Mouse (Mus musculus): ENCODE measurements around the gene Man2a1. TPM values are rescaled to one million over a fixed set of nuclear protein-coding genes. Genes with fewer than 3 reads are reported as not detected.

Man2a1 gene
- polyA plus RNA-seq, 1 experiment from 2014 or later = 3.6 TPM

DNA sequence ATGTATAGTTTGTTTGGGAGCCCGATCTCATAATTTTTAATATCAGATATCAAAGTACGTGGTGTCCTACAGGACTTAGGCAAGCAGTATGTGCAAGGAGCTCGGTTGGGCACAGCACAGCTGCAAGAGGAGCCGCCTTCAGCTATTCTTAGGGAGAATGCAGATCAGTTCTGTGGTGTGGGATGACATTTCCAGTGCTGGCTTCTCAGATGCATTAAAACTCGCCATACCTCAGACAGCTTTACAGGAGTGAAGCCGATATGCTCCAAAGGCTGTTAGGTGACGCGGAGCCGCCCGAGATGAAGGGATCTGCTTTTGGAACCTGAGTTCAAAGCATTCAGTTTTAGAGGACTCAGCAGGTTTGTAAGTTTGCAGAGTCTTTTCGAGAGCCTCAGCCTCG, 30.0 kb downstream of the Man2a1 start:
- no peak for ATAC-seq (ENCODE audit: low read depth)
- Histone ChIP-seq H3K27ac (no peak overlapping the region), H3K4me2 (no peak overlapping the region), H3K36me3 (peaks cover 30% of the 10 kb centered on the region), H3K9me3 (replicated peaks) (no peaks in the 10 kb centered on the region), H3K9ac (no peak overlapping the region), H3K27me3 (no peaks in the 10 kb centered on the region), H3K4me1 (replicated peaks) (no peaks in the 10 kb centered on the region), H3K4me3 (replicated peaks) (no peak overlapping the region)
- DNase-seq = no peak
- 83% methylated on average over 12 of the region's 12 CpGs for WGBS (ENCODE audit: insufficient replicate concordance)

DNA sequence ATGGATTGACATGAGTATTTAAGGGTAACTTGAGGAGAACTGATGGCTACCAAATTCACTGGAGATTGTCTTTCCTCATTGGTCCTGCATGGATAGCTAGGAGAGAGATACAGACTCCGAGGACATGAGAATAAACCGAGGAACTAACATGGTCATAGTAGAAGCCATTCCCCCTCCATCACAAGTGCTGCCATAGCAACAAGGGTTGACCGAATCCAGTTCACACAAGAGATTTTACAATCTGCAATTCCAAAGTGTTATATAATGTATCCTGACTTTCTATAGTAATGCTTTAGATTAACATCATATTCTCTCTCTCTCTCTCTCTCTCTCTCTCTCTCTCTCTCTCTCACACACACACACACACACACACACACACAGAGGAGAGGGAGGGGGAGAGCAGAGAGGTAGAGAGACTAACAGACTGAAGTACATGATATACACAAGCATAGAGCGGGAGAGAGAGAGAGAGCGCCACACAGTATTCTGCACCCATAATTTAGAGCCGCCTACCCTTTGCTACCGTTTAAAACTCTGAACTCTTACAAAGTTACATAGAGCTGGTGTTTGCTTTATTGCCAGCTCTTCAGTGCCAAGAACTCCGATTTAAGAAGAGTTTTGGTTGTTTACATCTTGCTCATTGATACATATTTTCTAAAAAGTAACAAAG, 37.5 kb downstream of the Man2a1 start:
- Histone ChIP-seq H3K4me1 (replicated peaks) (no peaks in the 10 kb centered on the region), H3K27ac (no peak overlapping the region), H3K36me3 (peaks cover 14% of the 10 kb centered on the region; the same call in 1 of the 2 replicates), H3K4me3 (replicated peaks) (no peak overlapping the region), H3K4me2 (no peak overlapping the region), H3K27me3 (no peaks in the 10 kb centered on the region), H3K9ac (no peak overlapping the region), H3K9me3 (replicated peaks) (no peaks in the 10 kb centered on the region)
- ATAC-seq (ENCODE audit: low read depth) (no peak), DNase-seq (no peak)
- WGBS (ENCODE audit: insufficient replicate concordance) = 79% methylated on average over 8 of the region's 8 CpGs

DNA sequence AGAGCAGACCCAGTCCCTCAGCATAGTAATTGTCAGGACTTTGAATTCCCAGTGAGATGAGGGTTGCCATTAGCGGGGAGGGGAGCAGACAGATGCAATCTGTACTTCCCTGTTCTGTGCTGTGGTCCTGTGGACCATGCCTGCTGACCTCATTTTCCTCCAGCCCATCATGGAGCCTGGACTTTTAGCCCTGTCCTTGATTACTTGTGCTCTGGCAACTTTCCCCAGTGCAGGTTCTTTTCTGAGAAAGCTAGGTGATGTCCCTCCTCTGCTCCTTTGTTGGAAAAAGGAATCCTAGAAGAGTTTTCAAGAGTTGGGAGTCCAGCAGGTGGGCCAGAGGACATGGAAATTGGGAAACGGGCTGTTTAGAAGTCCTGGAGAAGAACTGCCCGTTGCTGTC, 40.8 kb downstream of the Man2a1 start:
- Histone ChIP-seq H3K36me3 (peaks cover 14% of the 10 kb centered on the region; the same call in 1 of the 2 replicates), H3K27me3 (no peaks in the 10 kb centered on the region), H3K9me3 (replicated peaks) (no peaks in the 10 kb centered on the region), H3K27ac (no peak overlapping the region), H3K9ac (no peak overlapping the region), H3K4me3 (replicated peaks) (no peak overlapping the region), H3K4me2 (no peak overlapping the region), H3K4me1 (replicated peaks) (no peaks in the 10 kb centered on the region; the same call in 1 of the 2 replicates)
- no peak for ATAC-seq (ENCODE audit: low read depth)
- WGBS (ENCODE audit: insufficient replicate concordance) = 64% methylated on average over 3 of the region's 3 CpGs
- no peak for DNase-seq

DNA sequence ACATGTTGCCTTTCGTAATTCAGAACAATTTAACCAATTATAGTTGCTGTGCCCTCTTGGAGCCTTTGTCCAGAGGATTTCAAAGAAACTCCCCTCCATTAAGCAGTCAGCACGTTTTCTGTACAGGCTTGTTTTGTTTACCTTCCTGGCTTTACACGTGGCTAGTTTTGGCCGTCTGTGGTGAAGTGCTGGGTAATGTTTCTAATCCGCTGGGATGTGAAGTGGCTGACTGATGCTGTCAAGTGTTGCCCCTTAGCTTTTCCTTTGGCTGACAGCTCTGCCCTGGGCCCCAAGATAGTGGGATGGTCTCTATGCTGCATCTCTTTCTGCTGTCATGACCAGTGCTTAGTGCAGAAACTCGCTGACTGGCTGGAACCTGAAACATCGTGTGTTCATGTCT, 43.1 kb downstream of the Man2a1 start:
- no peak for ATAC-seq (ENCODE audit: low read depth)
- no peak for DNase-seq

DNA sequence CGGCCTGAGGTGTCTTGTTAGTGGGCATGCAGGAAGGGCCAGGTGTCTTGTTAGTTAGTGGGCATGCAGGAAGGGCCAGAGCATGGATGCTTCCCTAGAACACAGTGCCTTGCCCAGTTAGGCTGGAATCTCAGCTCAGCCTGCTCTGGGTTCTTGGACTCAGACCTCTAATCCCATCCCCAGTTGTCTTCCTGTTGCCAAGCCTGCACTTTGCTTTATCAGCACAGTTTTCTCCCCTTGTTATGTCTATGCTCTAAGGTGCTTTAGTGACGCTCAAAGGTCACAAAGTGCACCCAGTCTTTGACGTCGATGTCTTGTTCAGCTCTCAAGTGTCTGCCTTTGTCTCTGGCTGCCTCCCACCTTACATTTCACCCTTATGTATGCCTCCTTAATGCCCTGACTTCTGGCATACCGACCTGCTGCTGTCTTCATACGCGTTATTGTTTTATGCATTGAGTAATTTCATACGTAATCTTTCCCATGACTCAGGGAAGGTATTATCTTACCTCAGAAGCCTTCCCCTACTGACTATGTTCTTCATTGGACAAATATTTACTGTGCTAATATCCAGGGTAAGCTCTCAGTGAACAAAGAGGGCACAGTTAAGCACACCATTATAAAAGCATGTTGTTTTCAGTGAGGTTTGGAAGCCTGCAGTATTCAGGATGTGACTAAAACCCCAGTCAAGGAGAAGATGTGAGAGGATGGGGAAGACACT, 44.5 kb downstream of the Man2a1 start:
- no peaks in the 10 kb centered on the region; the same call in 1 of the 2 replicates for H3K4me1 ChIP-seq (replicated peaks)
- no peak overlapping the region for H3K27ac ChIP-seq
- WGBS (ENCODE audit: insufficient replicate concordance) = 71% methylated on average over 8 of the region's 8 CpGs
- H3K27me3 ChIP-seq = no peaks in the 10 kb centered on the region
- no peak overlapping the region for H3K9ac ChIP-seq
- DNase-seq (no peak), ATAC-seq (ENCODE audit: low read depth) (no peak)
- H3K36me3 ChIP-seq = peaks cover 4% of the 10 kb centered on the region; the same call in 1 of the 2 replicates
- no peak overlapping the region for H3K4me2 ChIP-seq
- no peak overlapping the region for H3K4me3 ChIP-seq (replicated peaks)
- H3K9me3 ChIP-seq (replicated peaks) = no peaks in the 10 kb centered on the region

More for the DNA sequence above, 43.1 kb downstream of the Man2a1 start:
- Histone ChIP-seq H3K4me1 (replicated peaks) (no peaks in the 10 kb centered on the region; the same call in 1 of the 2 replicates), H3K36me3 (peaks cover 10% of the 10 kb centered on the region; the same call in 1 of the 2 replicates), H3K9me3 (replicated peaks) (no peaks in the 10 kb centered on the region), H3K4me3 (replicated peaks) (no peak overlapping the region), H3K27ac (no peak overlapping the region), H3K4me2 (no peak overlapping the region), H3K9ac (no peak overlapping the region), H3K27me3 (no peaks in the 10 kb centered on the region)
- WGBS (ENCODE audit: insufficient replicate concordance) = 52% methylated on average over 7 of the region's 7 CpGs

DNA sequence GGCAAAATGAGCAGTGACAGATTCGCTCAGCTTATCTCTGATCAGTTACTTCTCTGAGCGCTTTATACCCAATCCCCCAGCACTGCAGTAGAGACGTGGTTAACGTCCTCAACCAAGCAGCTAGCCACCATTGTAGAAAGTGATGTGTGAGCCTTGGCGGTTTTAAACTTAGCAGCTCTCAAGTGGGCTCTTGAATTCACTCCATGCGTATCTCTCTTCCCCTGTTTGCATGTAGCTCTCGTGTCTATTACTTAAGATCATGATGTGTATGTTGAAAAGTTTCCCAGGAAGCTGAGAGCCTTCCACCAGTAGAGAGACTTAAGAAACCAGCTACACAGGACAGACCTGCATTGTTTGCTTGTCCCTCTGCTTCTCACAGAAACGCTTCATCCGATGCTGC, 46.9 kb downstream of the Man2a1 start:
- peaks cover 21% of the 10 kb centered on the region for H3K36me3 ChIP-seq
- no peaks in the 10 kb centered on the region for H3K27me3 ChIP-seq
- H3K9me3 ChIP-seq (replicated peaks) = no peaks in the 10 kb centered on the region
- WGBS (ENCODE audit: insufficient replicate concordance) = 69% methylated on average over 9 of the region's 9 CpGs
- H3K4me3 ChIP-seq (replicated peaks) = no peak overlapping the region
- no peak overlapping the region for H3K27ac ChIP-seq
- no peaks in the 10 kb centered on the region; the same call in 1 of the 2 replicates for H3K4me1 ChIP-seq (replicated peaks)
- no peak overlapping the region for H3K9ac ChIP-seq
- DNase-seq (no peak), ATAC-seq (ENCODE audit: low read depth) (no peak)
- H3K4me2 ChIP-seq = no peak overlapping the region

DNA sequence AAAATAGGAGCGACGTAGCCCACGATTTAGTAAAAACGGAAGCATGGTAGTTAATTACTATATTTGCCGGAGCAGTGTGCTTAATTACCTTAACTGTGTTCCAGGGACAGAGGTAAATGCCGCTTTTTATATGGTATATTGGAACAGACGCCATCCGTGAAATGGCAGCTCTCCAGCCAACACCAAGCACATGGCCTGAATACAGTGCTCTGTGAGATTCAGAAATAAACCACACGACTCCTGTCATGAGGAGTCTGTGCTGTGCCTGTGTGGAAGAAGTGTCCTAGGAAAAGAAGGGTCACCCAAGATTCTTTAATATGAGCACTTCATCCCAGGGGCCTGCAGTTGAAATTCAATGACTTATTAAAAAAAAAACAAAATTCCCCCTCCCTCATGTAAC, 50.2 kb downstream of the Man2a1 start:
- no peak overlapping the region for H3K9ac ChIP-seq
- ATAC-seq (ENCODE audit: low read depth) = no peak
- DNase-seq = no peak
- WGBS (ENCODE audit: insufficient replicate concordance) = 83% methylated on average over 9 of the region's 9 CpGs
- H3K36me3 ChIP-seq = peaks cover 38% of the 10 kb centered on the region
- no peak overlapping the region for H3K4me3 ChIP-seq (replicated peaks)
- H3K27ac ChIP-seq = no peak overlapping the region
- H3K4me2 ChIP-seq = no peak overlapping the region
- no peaks in the 10 kb centered on the region for H3K27me3 ChIP-seq
- H3K9me3 ChIP-seq (replicated peaks) = no peaks in the 10 kb centered on the region
- no peaks in the 10 kb centered on the region for H3K4me1 ChIP-seq (replicated peaks)

DNA sequence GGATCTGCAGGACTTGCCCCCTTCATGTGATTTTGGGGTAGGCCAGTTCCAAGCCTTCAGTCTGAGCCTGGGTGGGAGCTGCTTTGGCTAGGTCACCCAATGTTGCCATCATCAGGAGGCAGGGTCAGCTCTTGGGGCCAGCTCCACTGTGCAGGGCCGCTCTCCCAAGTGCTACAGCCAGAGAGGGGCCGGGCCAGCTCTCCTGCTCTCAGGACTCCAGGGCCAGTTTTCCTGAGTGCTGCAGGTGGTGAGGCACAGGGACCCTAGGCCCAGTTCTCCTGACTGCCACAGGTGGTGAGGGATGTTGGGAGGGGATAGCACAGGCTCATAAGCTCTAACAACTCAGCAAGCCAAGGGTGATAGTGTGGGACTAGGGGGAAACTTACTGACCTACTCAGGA, 53.1 kb downstream of the Man2a1 start:
- no peaks in the 10 kb centered on the region for H3K9me3 ChIP-seq (replicated peaks)
- H3K4me1 ChIP-seq (replicated peaks) = no peaks in the 10 kb centered on the region
- 87% methylated on average over 2 of the region's 2 CpGs for WGBS (ENCODE audit: insufficient replicate concordance)
- no peaks in the 10 kb centered on the region for H3K27me3 ChIP-seq
- no peak overlapping the region for H3K4me3 ChIP-seq (replicated peaks)
- H3K4me2 ChIP-seq = no peak overlapping the region
- no peak overlapping the region for H3K9ac ChIP-seq
- no peak for ATAC-seq (ENCODE audit: low read depth)
- H3K27ac ChIP-seq = no peak overlapping the region
- H3K36me3 ChIP-seq = peaks cover 43% of the 10 kb centered on the region
- DNase-seq = no peak

DNA sequence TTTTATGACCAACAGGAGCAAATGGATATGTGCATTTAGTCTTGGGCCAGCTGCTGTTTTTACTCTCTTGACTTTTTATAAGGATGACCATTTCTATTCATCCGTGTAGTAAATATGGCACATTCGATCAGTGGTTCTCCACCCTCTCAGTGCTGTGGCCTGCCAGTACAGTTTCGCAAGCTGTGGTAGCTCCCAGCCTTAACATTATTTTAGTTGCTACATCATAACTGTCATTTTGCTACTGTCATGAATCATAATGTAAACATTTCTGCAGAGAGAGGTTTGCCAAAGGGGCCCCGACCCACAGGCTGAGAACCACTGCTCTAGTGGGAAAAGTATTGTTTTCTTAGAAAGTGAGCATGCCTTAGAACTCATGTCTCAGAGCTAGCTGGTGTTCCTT, 59.1 kb downstream of the Man2a1 start:
- 77% methylated on average over 4 of the region's 4 CpGs for WGBS (ENCODE audit: insufficient replicate concordance)
- H3K27ac ChIP-seq = no peak overlapping the region
- H3K36me3 ChIP-seq = peaks cover 25% of the 10 kb centered on the region
- H3K9ac ChIP-seq = no peak overlapping the region
- no peaks in the 10 kb centered on the region for H3K9me3 ChIP-seq (replicated peaks)
- ATAC-seq (ENCODE audit: low read depth) (no peak), DNase-seq (no peak)
- no peaks in the 10 kb centered on the region for H3K27me3 ChIP-seq
- H3K4me3 ChIP-seq (replicated peaks) = no peak overlapping the region
- H3K4me2 ChIP-seq = no peak overlapping the region
- H3K4me1 ChIP-seq (replicated peaks) = 0 out of 2 replicates have a peak, but pooled peaks cover 4% of the 10 kb centered on the region

DNA sequence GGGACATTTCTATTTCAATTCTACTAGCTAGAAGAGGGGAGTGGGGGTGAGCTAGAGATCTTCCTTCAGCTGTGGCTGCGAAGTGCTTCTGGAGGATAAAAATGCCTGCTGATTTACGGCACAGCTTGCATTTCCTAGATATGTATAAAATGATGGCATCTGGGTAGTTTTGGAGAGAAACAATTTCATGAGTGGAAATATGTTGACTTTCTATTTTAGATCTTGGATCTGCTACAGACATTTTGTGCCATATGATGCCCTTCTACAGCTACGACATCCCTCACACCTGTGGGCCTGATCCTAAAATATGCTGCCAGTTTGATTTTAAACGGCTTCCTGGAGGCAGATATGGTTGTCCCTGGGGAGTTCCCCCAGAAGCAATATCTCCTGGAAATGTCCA, 66.0 kb downstream of the Man2a1 start:
- WGBS (ENCODE audit: insufficient replicate concordance) = 85% methylated on average over 4 of the region's 4 CpGs

DNA sequence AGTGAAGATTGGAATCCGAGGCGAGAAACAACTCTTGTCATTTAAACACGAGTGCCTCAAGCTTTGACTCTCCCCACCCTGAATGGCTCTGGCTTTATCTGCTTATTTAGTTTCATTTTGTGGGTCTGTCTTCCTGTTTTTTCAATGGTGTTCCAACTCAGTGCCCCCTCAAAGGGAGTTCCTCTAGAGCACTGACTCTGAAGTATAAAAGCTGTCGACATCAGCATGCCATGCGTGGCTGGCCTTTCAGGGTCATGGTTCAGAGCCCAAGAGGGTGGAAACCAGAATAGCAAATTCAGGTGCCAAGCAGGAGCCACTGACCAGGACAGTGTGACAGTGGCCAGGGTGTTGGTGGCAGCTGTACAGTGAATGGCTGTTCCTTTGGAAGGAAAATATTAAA, 68.0 kb downstream of the Man2a1 start:
- peaks cover 43% of the 10 kb centered on the region for H3K36me3 ChIP-seq

More for the DNA sequence above, 66.0 kb downstream of the Man2a1 start:
- 0 out of 2 replicates have a peak, but pooled peaks cover 1% of the 10 kb centered on the region for H3K4me1 ChIP-seq (replicated peaks)
- no peak overlapping the region for H3K9ac ChIP-seq
- H3K36me3 ChIP-seq = peaks cover 32% of the 10 kb centered on the region
- no peak overlapping the region for H3K4me3 ChIP-seq (replicated peaks)
- no peak overlapping the region for H3K27ac ChIP-seq
- no peaks in the 10 kb centered on the region for H3K27me3 ChIP-seq
- no peak for ATAC-seq (ENCODE audit: low read depth)
- H3K4me2 ChIP-seq = no peak overlapping the region
- no peak for DNase-seq
- no peaks in the 10 kb centered on the region for H3K9me3 ChIP-seq (replicated peaks)

More for the DNA sequence above, 68.0 kb downstream of the Man2a1 start:
- no peak overlapping the region for H3K4me3 ChIP-seq (replicated peaks)
- no peaks in the 10 kb centered on the region for H3K4me1 ChIP-seq (replicated peaks)
- H3K27ac ChIP-seq = no peak overlapping the region
- H3K9ac ChIP-seq = no peak overlapping the region
- ATAC-seq (ENCODE audit: low read depth) (no peak), DNase-seq (no peak)
- H3K4me2 ChIP-seq = no peak overlapping the region
- 36% methylated on average over 5 of the region's 5 CpGs for WGBS (ENCODE audit: insufficient replicate concordance)
- H3K27me3 ChIP-seq = no peaks in the 10 kb centered on the region
- H3K9me3 ChIP-seq (replicated peaks) = no peaks in the 10 kb centered on the region

All from liver, embryonic 13.5 days (tissue).